Mouse (Mus musculus): ENCODE data around the gene Rassf6. TPM values are rescaled to one million over a fixed set of nuclear protein-coding genes. Genes with fewer than 3 reads are reported as not detected.

Rassf6 gene
- polyA plus RNA-seq, 1 experiment from 2014 or later: 27.8 TPM

DNA sequence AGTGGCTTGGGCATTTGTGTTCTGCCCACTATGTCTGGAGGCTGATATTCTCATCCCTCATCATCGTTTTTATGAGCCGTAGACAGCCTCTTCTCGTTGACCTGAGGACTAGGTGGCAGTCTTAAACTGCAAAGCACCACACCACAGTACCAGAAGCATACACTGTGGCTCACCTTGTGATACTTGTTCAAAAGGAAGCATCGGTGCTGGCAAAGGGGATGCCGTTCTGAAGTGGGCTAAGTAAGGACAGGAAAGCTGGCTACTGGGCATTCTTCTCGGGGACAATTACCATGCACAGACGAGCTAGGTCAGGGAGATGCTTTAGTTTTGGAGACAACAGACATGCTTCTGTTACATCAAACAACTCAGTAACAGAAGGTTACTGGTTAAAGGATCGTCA, 21.4 kb upstream of the Rassf6 start:
- Histone ChIP-seq H3K9me3 (replicated peaks; ENCODE audit: low read length) (no peaks in the 10 kb centered on the region), H3K9ac (ENCODE audit: low read depth, low read length) (no peak overlapping the region), H3K27ac (no peak overlapping the region), H3K27me3 (ENCODE audit: insufficient read depth, low read length) (no peaks in the 10 kb centered on the region), H3K36me3 (ENCODE audit: insufficient read depth, low read length) (no peaks in the 10 kb centered on the region), H3K4me3 (replicated peaks; ENCODE audit: low read depth, low read length) (no peak overlapping the region), H3K4me2 (ENCODE audit: low read length) (no peak overlapping the region), H3K4me1 (replicated peaks; ENCODE audit: insufficient read depth, low read length) (no peaks in the 10 kb centered on the region)
- 59% methylated on average over 8 of the region's 8 CpGs for WGBS
- ATAC-seq (replicated peaks; ENCODE audit: low FRiP score, low read depth) (no peak), DNase-seq (ENCODE audit: low spot score) (no peak)
- no peak for TF ChIP-seq CTCF (IDR thresholded peaks at IDR 0.05; ENCODE audit: low read depth)

DNA sequence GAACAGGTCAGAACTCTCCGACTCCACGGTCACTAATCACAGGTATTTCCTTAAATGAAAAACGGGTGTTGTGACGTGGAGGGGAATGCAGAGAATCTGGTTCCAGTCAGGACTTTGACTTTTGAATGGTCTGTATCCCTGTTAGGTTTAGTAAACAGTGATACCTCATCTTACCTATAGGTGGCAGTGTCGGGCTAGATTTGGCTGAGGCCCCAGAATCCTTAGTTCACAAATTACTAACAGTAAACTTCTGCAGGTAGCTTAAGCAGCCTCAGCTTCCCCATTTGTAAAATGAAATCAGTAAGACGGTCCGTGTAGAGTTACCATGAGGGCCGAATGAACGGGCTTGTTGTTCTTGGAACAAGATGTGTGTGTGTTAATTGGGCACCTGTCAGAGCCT, 21.0 kb upstream of the Rassf6 start:
- Histone ChIP-seq H3K4me1 (replicated peaks; ENCODE audit: insufficient read depth, low read length) (no peaks in the 10 kb centered on the region), H3K36me3 (ENCODE audit: insufficient read depth, low read length) (no peaks in the 10 kb centered on the region), H3K9ac (ENCODE audit: low read depth, low read length) (no peak overlapping the region), H3K27ac (no peak overlapping the region), H3K4me3 (replicated peaks; ENCODE audit: low read depth, low read length) (no peak overlapping the region), H3K4me2 (ENCODE audit: low read length) (no peak overlapping the region), H3K27me3 (ENCODE audit: insufficient read depth, low read length) (no peaks in the 10 kb centered on the region), H3K9me3 (replicated peaks; ENCODE audit: low read length) (no peaks in the 10 kb centered on the region)
- peak; percentile 92 for TF ChIP-seq CTCF (IDR thresholded peaks at IDR 0.05; ENCODE audit: low read depth)
- DNase-seq (ENCODE audit: low spot score) (peak; percentile 81), ATAC-seq (replicated peaks; ENCODE audit: low FRiP score, low read depth) (peak; percentile 53; the same call in 1 of the 2 replicates)
- 12% methylated on average over 9 of the region's 9 CpGs for WGBS

DNA sequence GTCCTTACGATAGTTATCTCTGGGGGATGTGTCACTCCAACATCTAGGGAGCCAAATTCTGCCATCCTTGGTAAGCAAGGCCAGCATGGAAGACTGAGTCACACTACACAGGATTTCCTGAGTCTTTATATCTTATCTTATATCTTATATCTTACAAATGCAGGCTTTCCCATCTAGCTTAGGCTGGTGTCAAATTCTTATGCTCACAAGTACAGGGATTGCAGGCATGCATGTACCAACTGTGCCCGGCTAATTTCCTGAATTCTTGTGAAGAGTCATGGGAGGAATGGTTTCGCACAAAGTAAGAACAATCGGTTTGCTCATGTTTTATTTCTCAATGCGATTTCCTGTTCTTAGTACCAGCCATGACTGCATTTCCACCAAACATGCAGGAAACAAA, 20.0 kb upstream of the Rassf6 start:
- no peak overlapping the region for H3K27ac ChIP-seq
- H3K9ac ChIP-seq (ENCODE audit: low read depth, low read length): no peak overlapping the region
- WGBS: 79% methylated on average over 5 of the region's 5 CpGs
- DNase-seq (ENCODE audit: low spot score): no peak
- no peaks in the 10 kb centered on the region for H3K27me3 ChIP-seq (ENCODE audit: insufficient read depth, low read length)
- H3K4me2 ChIP-seq (ENCODE audit: low read length): no peak overlapping the region
- ATAC-seq (replicated peaks; ENCODE audit: low FRiP score, low read depth): no peak
- no peaks in the 10 kb centered on the region for H3K4me1 ChIP-seq (replicated peaks; ENCODE audit: insufficient read depth, low read length)
- no peaks in the 10 kb centered on the region for H3K9me3 ChIP-seq (replicated peaks; ENCODE audit: low read length)
- no peak for TF ChIP-seq CTCF (IDR thresholded peaks at IDR 0.05; ENCODE audit: low read depth)
- H3K36me3 ChIP-seq (ENCODE audit: insufficient read depth, low read length): no peaks in the 10 kb centered on the region
- H3K4me3 ChIP-seq (replicated peaks; ENCODE audit: low read depth, low read length): no peak overlapping the region

DNA sequence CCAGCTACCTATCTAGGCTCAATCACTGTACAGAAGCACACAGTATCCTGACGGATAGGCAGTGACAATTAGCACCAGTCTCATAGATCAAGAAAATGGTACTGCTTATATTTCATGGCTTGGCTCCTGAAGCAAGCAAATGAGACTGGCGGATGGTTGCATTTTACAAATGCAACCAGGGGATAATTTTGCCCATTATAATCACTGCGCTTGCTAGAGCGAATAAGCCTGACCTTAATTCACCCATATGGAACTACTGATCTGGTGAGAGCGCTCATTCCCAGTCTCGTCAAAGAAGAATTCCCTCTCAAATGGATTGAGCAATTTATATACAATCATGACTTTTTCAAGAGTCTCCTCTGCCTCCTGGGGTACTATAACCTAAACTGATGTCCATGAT, 16.2 kb upstream of the Rassf6 start:
- no peak for DNase-seq (ENCODE audit: low spot score)
- H3K27me3 ChIP-seq (ENCODE audit: insufficient read depth, low read length): no peaks in the 10 kb centered on the region
- no peak for ATAC-seq (replicated peaks; ENCODE audit: low FRiP score, low read depth)
- no peak overlapping the region for H3K4me3 ChIP-seq (replicated peaks; ENCODE audit: low read depth, low read length)
- 90% methylated on average over 6 of the region's 6 CpGs for WGBS
- H3K27ac ChIP-seq: no peak overlapping the region
- no peaks in the 10 kb centered on the region for H3K4me1 ChIP-seq (replicated peaks; ENCODE audit: insufficient read depth, low read length)
- no peak for TF ChIP-seq CTCF (IDR thresholded peaks at IDR 0.05; ENCODE audit: low read depth)
- no peak overlapping the region for H3K4me2 ChIP-seq (ENCODE audit: low read length)
- H3K36me3 ChIP-seq (ENCODE audit: insufficient read depth, low read length): no peaks in the 10 kb centered on the region
- H3K9ac ChIP-seq (ENCODE audit: low read depth, low read length): no peak overlapping the region
- no peaks in the 10 kb centered on the region for H3K9me3 ChIP-seq (replicated peaks; ENCODE audit: low read length)

DNA sequence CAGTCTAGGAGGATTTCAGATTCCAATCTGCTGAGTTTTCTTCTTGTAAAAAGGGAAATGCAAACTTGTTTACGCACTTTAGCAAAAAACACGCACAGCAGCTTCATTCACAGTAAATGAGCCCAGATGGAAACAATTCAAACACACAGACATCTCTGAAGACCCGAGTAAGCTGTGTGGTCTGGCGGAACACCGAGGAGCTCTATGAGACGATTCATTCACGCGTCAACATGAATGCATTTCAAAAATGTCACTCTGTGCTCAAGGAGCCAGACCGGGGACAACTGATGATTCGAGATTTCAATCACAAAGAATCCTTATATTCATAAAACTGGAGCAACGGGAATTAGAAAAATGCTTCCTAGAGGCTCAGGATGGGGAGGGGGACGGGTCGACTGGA, 15.4 kb upstream of the Rassf6 start:
- H3K4me1 ChIP-seq (replicated peaks; ENCODE audit: insufficient read depth, low read length): no peaks in the 10 kb centered on the region
- no peak overlapping the region for H3K9ac ChIP-seq (ENCODE audit: low read depth, low read length)
- H3K27me3 ChIP-seq (ENCODE audit: insufficient read depth, low read length): no peaks in the 10 kb centered on the region
- no peaks in the 10 kb centered on the region for H3K36me3 ChIP-seq (ENCODE audit: insufficient read depth, low read length)
- TF ChIP-seq CTCF (IDR thresholded peaks at IDR 0.05; ENCODE audit: low read depth): no peak
- no peak overlapping the region for H3K4me3 ChIP-seq (replicated peaks; ENCODE audit: low read depth, low read length)
- ATAC-seq (replicated peaks; ENCODE audit: low FRiP score, low read depth) (no peak), DNase-seq (ENCODE audit: low spot score) (peak; percentile 16)
- H3K9me3 ChIP-seq (replicated peaks; ENCODE audit: low read length): no peaks in the 10 kb centered on the region
- no peak overlapping the region for H3K27ac ChIP-seq
- WGBS: 72% methylated on average over 13 of the region's 13 CpGs
- no peak overlapping the region for H3K4me2 ChIP-seq (ENCODE audit: low read length)

DNA sequence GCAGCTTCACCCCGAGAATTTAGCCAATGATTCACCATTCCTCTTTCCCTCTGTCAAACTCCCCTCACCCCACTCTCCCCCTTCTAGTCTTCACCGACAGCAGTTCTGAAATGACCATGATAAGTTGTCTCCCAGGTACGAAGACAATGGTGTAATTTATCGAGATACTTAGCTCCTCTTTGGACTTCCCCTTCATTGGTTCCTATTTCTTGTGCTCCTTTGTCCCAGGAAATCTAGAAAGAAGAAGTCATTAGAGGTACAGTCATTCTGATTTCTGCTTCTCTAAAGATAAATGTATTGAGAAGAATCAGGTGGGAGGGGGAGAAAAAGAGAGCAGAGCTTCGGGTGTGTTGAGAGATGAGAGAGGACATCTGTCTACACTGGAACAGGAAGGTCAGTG, 14.3 kb upstream of the Rassf6 start:
- no peaks in the 10 kb centered on the region for H3K4me1 ChIP-seq (replicated peaks; ENCODE audit: insufficient read depth, low read length)
- H3K9me3 ChIP-seq (replicated peaks; ENCODE audit: low read length): no peaks in the 10 kb centered on the region
- H3K4me2 ChIP-seq (ENCODE audit: low read length): no peak overlapping the region
- H3K36me3 ChIP-seq (ENCODE audit: insufficient read depth, low read length): no peaks in the 10 kb centered on the region
- no peak for ATAC-seq (replicated peaks; ENCODE audit: low FRiP score, low read depth)
- TF ChIP-seq CTCF (IDR thresholded peaks at IDR 0.05; ENCODE audit: low read depth): no peak
- no peak overlapping the region for H3K27ac ChIP-seq
- H3K4me3 ChIP-seq (replicated peaks; ENCODE audit: low read depth, low read length): no peak overlapping the region
- no peak for DNase-seq (ENCODE audit: low spot score)
- H3K27me3 ChIP-seq (ENCODE audit: insufficient read depth, low read length): no peaks in the 10 kb centered on the region
- WGBS: 66% methylated on average over 5 of the region's 5 CpGs
- no peak overlapping the region for H3K9ac ChIP-seq (ENCODE audit: low read depth, low read length)

DNA sequence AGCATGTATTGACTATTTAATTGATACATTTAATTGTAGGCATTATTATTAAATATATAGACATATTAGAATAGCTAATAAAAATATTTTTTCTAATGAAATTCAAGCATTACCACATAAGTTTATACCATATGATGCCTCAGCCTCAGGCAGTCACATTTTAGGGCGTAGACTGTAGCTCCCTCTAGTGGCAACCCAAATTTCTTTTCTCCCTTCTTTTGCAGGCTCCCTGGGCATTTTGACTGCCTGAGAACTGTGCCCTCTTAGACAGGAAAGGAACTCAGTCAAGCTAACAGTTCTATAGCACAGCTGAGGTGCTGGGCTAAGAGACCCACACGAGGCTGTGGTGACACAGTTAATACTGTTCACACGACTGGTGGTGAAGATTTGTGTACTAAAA, 12.3 kb upstream of the Rassf6 start:
- 7% methylated on average over 3 of the region's 3 CpGs for WGBS
- Histone ChIP-seq H3K4me2 (ENCODE audit: low read length) (no peak overlapping the region), H3K4me3 (replicated peaks; ENCODE audit: low read depth, low read length) (no peak overlapping the region), H3K4me1 (replicated peaks; ENCODE audit: insufficient read depth, low read length) (no peaks in the 10 kb centered on the region), H3K27ac (no peak overlapping the region), H3K9ac (ENCODE audit: low read depth, low read length) (no peak overlapping the region), H3K36me3 (ENCODE audit: insufficient read depth, low read length) (no peaks in the 10 kb centered on the region), H3K27me3 (ENCODE audit: insufficient read depth, low read length) (no peaks in the 10 kb centered on the region), H3K9me3 (replicated peaks; ENCODE audit: low read length) (no peaks in the 10 kb centered on the region)
- ATAC-seq (replicated peaks; ENCODE audit: low FRiP score, low read depth): no peak
- peak; percentile 92 for TF ChIP-seq CTCF (IDR thresholded peaks at IDR 0.05; ENCODE audit: low read depth)
- DNase-seq (ENCODE audit: low spot score): peak; percentile 89
